Comparison of ENCODE assay signal across 8 mouse cellular contexts in genomic region chr14:61330996-61331561, GRCm38 (mm10). TPM values are rescaled to one million over a fixed set of nuclear protein-coding genes. Genes with fewer than 3 reads are reported as not detected.
A peak's percentile ranks its signal among the peaks of the same experiment; 100 is the strongest.
DNase-seq lines count a peak whose midpoint lies in the region; ATAC-seq and TF ChIP-seq lines count a peak whose summit lies in the region.

No protein-coding gene starts in this region.

- 13% methylated on average over 13 of the region's 13 CpGs for WGBS in hindbrain, postnatal 0 days

- H3K36me3 ChIP-seq in hindbrain, postnatal 0 days (ENCODE audit: insufficient read depth, low read length): no peaks in the 10 kb centered on the region

- H3K4me1 ChIP-seq in hindbrain, postnatal 0 days (ENCODE audit: insufficient read depth, low read length): 0 out of 2 replicates have a peak, but pooled peaks cover 3% of the 10 kb centered on the region

- H3K9me3 ChIP-seq in hindbrain, postnatal 0 days (ENCODE audit: low read length): no peaks in the 10 kb centered on the region

- peak overlapping the region; percentile 62 for H3K4me3 ChIP-seq in gastrocnemius, adult 2 months
- H3K4me3 ChIP-seq in hindbrain, postnatal 0 days (ENCODE audit: low read length): no peak overlapping the region

- peak; percentile 84 for TF ChIP-seq CTCF in gastrocnemius, adult 2 months (IDR thresholded peaks at IDR 0.05)
- peak; percentile 96 for TF ChIP-seq CTCF in hindbrain, postnatal 0 days (IDR thresholded peaks at IDR 0.05; ENCODE audit: low read depth)

- H3K4me2 ChIP-seq in hindbrain, postnatal 0 days (ENCODE audit: low read depth, low read length): peak overlapping the region; percentile 38

- no peaks in the 10 kb centered on the region for H3K27me3 ChIP-seq in hindbrain, postnatal 0 days (ENCODE audit: insufficient read depth, low read length)

- intact Hi-C loops in gastrocnemius, adult 2 months (cut with DNase I): loop anchor here (1.0 to 5.0 kb wide), 2 partner anchors 167 to 226 kb away; partner anchors contain the start of gene Spryd7

- peak; percentile 83 for ATAC-seq in hindbrain, postnatal 0 days
- ATAC-seq in megakaryocyte, adult 5-6 weeks (ENCODE audit: poor library complexity, severe bottlenecking): peak; percentile 84

- H3K27ac ChIP-seq in gastrocnemius, adult 2 months: peak overlapping the region; percentile 96
- peak overlapping the region; percentile 73 for H3K27ac ChIP-seq in hindbrain, postnatal 0 days

- DNase-seq in T-cell, adult 2 months (ENCODE audit: low spot score): peak; percentile 57
- DNase-seq in cerebellum, postnatal 36 days: peak; percentile 86 to 92
- peak; percentile 89 for DNase-seq in gastrocnemius, adult 2 months
- peak; percentile 94 for DNase-seq in hindbrain, postnatal 0 days (ENCODE audit: low spot score)
- DNase-seq in left cerebral cortex, adult 18-20 months (ENCODE audit: low spot score in 2 of 2): peak; percentile 86 to 89
- DNase-seq in right cerebral cortex, adult 2 months (ENCODE audit: low spot score in 2 of 2): peak; percentile 77 to 85
- peak; percentile 85 for DNase-seq in urinary bladder, postnatal 14 days (ENCODE audit: low spot score)

- H3K9ac ChIP-seq in hindbrain, postnatal 0 days (replicated peaks; ENCODE audit: low read length): no peak overlapping the region; the same call in 1 of the 2 replicates

RNA-seq across cellular contexts. Expression of gene Arl11, which starts 21.5 kb away (rescaled TPM):
- total RNA-seq in gastrocnemius, adult 2 months (2021): under 1 TPM; 0.54 to 0.56 TPM
- total RNA-seq in hindbrain, postnatal 0 days (2014; rRNA removed): 0.94 and 2.8 TPM in 2 replicates
- polyA plus RNA-seq in hindbrain, postnatal 0 days (2015; fragmentation: Nextera tagmentation; extraction: Ambion mirVana): 0.54 and 0.56 TPM in 2 replicates
- under 1 TPM; 0.72 to 0.82 TPM for total RNA-seq in left cerebral cortex, adult 18-20 months (2021)
- total RNA-seq in megakaryocyte, adult 5-6 weeks (2015): 55.5 and 62.1 TPM in 2 replicates
- total RNA-seq in megakaryocyte, adult 5-6 weeks (2017): 24.3 and 30.7 TPM in 2 replicates

RNA-seq across cellular contexts. Expression of gene Ebpl, which starts 29.2 kb away (rescaled TPM):
- 1 to 10 TPM; 1.1 to 1.2 TPM for total RNA-seq in gastrocnemius, adult 2 months (2021)
- total RNA-seq in hindbrain, postnatal 0 days (2014; rRNA removed): 2.2 and 4.1 TPM in 2 replicates
- polyA plus RNA-seq in hindbrain, postnatal 0 days (2015; fragmentation: Nextera tagmentation; extraction: Ambion mirVana): 11.5 and 12.0 TPM in 2 replicates
- total RNA-seq in left cerebral cortex, adult 18-20 months (2021): 1 to 10 TPM; 3.9 to 4.4 TPM
- 2.1 and 2.2 TPM in 2 replicates for total RNA-seq in megakaryocyte, adult 5-6 weeks (2015)
- total RNA-seq in megakaryocyte, adult 5-6 weeks (2017): 0.98 and 1.2 TPM in 2 replicates
